Mouse (Mus musculus) thymus, adult 2 months (tissue): Measurements from ENCODE around the gene Thra.

Source experiments
- CTCF ChIP-seq: fragments of 200-500 bp; IDR thresholded peaks from 2 replicates; pipeline ENCODE4 v1.5.1; 2012; ENCODE audit warnings: mild to moderate bottlenecking, control low read depth, low read length, moderate library complexity, borderline replicate concordance; ENCODE audit not compliant: control insufficient read depth, poor library complexity, insufficient read depth; ENCODE audit errors: extremely low read depth
- POLR2A ChIP-seq: fragments of 200-500 bp; IDR thresholded peaks from 2 replicates; pipeline ENCODE4 v1.6.1; 2012; ENCODE audit warnings: mild to moderate bottlenecking, low read length, control low read depth, moderate library complexity; ENCODE audit not compliant: control insufficient read depth, poor library complexity, insufficient read depth; ENCODE audit errors: extremely low read depth

DNA sequence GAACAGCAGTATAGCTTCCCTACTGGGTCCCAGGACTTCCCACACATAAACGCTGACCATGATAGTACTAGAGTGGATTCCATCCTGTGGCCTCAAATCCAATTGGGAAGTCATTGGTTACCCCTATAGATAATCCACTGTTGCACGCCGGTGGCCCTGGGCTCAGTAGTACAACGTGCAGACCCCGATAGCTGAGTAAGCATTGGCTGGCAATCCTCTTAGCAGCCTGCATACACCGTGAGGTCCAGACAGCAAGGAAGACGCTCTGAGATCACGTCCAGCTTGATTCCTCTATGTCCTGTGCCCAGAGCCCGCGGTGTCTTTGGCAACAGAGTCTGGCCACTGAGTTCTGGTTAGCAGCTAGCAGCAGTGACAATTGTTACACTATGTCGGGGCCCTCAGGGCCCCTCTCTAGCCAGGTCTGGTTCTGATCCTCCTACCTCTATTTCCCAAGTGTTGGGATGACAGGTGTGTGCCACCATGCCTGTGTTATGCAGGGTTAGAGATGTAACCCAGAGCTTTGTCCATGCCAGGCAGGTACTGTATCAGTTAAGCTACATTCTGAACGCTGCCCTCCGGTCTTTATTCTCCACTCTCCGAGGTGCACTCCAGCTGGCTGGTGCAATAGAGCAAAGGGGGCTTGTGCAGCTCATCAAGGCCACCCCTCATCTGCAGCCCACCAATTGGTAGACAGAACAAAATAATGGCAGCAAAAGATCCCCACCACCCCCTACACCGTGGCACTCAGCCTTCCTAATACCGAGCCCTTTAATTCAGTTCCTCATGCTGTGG, 41.4 kb upstream of the Thra start:
- TF ChIP-seq CTCF (no peak), POLR2A (no peak)
